Mouse (Mus musculus) small intestine, adult 2 months (tissue): ENCODE data around the gene Cnfn. TPM values are rescaled to one million over a fixed set of nuclear protein-coding genes. Genes with fewer than 3 reads are reported as not detected.
A peak's percentile ranks its signal among the peaks of the same experiment; 100 is the strongest.

ENCODE experiments used
- H3K27ac ChIP-seq: fragments of 200-500 bp; 2 replicates; pipeline ENCODE4 v1.5.1; 2012; ENCODE audit warnings: low read depth, low read length, control low read depth, inconsistent platforms; ENCODE audit not compliant: insufficient read depth
- H3K27me3 ChIP-seq: fragments of 200-500 bp; 2 replicates; pipeline ENCODE4 v1.6.1; 2012; ENCODE audit warnings: mild to moderate bottlenecking, moderate library complexity, low read length, inconsistent platforms; ENCODE audit not compliant: control insufficient read depth, insufficient read depth
- H3K36me3 ChIP-seq: fragments of 200-500 bp; 2 replicates; pipeline ENCODE4 v1.6.1; 2012; ENCODE audit warnings: mild to moderate bottlenecking, low read length, control low read depth, inconsistent platforms; ENCODE audit not compliant: control insufficient read depth, insufficient read depth
- H3K4me1 ChIP-seq: fragments of 200-500 bp; 2 replicates; pipeline ENCODE4 v1.6.1; 2012; ENCODE audit warnings: low read length, inconsistent platforms, mixed read lengths; ENCODE audit not compliant: control insufficient read depth, insufficient read depth, insufficient read length
- H3K4me3 ChIP-seq: fragments of 200-500 bp; 2 replicates; pipeline ENCODE4 v1.5.1; 2012; ENCODE audit warnings: low read depth, mild to moderate bottlenecking, control low read depth, inconsistent platforms, low read length, moderate library complexity
- CTCF ChIP-seq: fragments of 200-500 bp; IDR thresholded peaks from 2 replicates; pipeline ENCODE4 v1.5.1; 2012; ENCODE audit warnings: low read depth, mild to moderate bottlenecking, control low read depth, inconsistent platforms, low read length, moderate library complexity, mixed read lengths; ENCODE audit not compliant: insufficient replicate concordance, insufficient read length; ENCODE audit errors: extremely low read depth
- POLR2A ChIP-seq: fragments of 200-500 bp; IDR thresholded peaks from 2 replicates; pipeline ENCODE4 v1.6.1; 2012; ENCODE audit warnings: low read depth, mild to moderate bottlenecking, control low read depth, inconsistent platforms, low read length, moderate library complexity
- WGBS: fragments of 180-500 bp; shearing (Covaris S2); methylation state at CpG from one replicate; pipeline ENCODE4 v1.1.7; 2018; 5-methylcytosine and 5-hydroxymethylcytosine counted together
- polyA plus RNA-seq: library from polyadenylated mRNA; depleted of rRNA; stranded (reverse); fragments of >200 nt; gene quantifications from 2 replicates; pipeline ENCODE4 v1.2.3, GENCODE M21; 2012

Cnfn gene
- polyA plus RNA-seq, 1 experiment, result 0.84 TPM

GRCm38 (mm10) chr7:25387811-25388440 is 18.4 kb upstream of the Cnfn start:
- Histone ChIP-seq H3K4me3 (peak overlapping the region; percentile 47), H3K4me1 (peaks cover 54% of the 10 kb centered on the region), H3K27ac (peak overlapping the region; percentile 97), H3K36me3 (peaks cover 43% of the 10 kb centered on the region), H3K27me3 (no peaks in the 10 kb centered on the region)
- 86% methylated on average over 18 of the region's 18 CpGs for WGBS
- no peak for TF ChIP-seq POLR2A
- TF ChIP-seq CTCF, result no peak

DNA sequence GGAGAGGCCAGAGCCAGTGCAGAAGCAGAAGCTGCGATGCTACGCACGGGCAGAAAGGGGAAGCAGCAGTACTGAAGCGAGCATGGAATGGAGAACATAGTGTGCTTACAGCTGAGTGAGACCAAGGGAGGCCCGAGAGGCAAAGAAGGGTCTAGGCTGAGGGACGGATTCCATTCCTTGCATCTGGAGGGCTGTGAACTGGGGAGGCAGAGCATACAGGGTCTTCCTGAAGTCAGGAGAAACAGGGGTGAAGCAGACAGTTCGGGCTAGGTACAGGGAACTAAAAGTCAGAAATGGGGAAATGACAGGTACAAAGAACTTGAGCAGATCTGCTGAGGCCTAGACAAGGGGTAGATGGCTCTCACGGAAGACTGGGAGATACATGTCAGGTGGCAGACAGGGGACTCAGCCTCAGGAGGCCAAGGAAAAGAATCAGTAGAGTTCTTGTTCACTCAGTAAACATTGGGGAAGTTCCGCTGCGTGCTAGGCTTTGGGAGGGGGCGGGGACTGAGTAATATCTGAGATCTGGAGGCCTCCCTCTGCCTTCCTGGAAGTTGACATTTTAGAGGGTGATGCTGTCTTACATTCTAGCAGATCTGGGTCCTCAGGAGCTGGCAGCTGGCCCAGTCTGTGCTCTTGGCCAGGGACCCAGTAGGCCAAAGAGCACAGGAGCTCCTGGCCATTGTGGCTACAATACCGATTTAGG is 16.5 kb upstream of the Cnfn start:
- no peak for TF ChIP-seq POLR2A
- 42% methylated on average over 12 of the region's 12 CpGs for WGBS

GRCm38 (mm10) chr7:25385259-25385658 is 15.7 kb upstream of the Cnfn start:
- WGBS, result 91% methylated on average over 12 of the region's 12 CpGs
- Histone ChIP-seq H3K27me3 (no peaks in the 10 kb centered on the region), H3K4me1 (peaks cover 41% of the 10 kb centered on the region), H3K4me3 (no peak overlapping the region), H3K27ac (peak overlapping the region; percentile 76), H3K36me3 (peaks cover 65% of the 10 kb centered on the region)
- TF ChIP-seq CTCF (no peak), POLR2A (no peak)

More for the DNA sequence above, 16.5 kb upstream of the Cnfn start:
- H3K36me3 ChIP-seq, result peaks cover 58% of the 10 kb centered on the region
- peak overlapping the region; percentile 41 for H3K4me3 ChIP-seq
- peak overlapping the region; percentile 76 for H3K27ac ChIP-seq
- H3K4me1 ChIP-seq, result peaks cover 43% of the 10 kb centered on the region
- no peaks in the 10 kb centered on the region for H3K27me3 ChIP-seq

GRCm38 (mm10) chr7:25384818-25385217 is 15.3 kb upstream of the Cnfn start:
- Histone ChIP-seq H3K27ac (no peak overlapping the region), H3K4me1 (peaks cover 40% of the 10 kb centered on the region), H3K36me3 (peaks cover 67% of the 10 kb centered on the region), H3K27me3 (no peaks in the 10 kb centered on the region), H3K4me3 (no peak overlapping the region)
- WGBS, result 83% methylated on average over 9 of the region's 9 CpGs
- TF ChIP-seq POLR2A (no peak), CTCF (no peak)

GRCm38 (mm10) chr7:25384318-25384717 is 14.8 kb upstream of the Cnfn start:
- Histone ChIP-seq H3K27me3 (no peaks in the 10 kb centered on the region), H3K36me3 (peaks cover 71% of the 10 kb centered on the region), H3K4me1 (peaks cover 38% of the 10 kb centered on the region), H3K27ac (no peak overlapping the region), H3K4me3 (no peak overlapping the region)
- TF ChIP-seq POLR2A (0 out of 2 replicates have a peak, but pooled peaks have one; percentile 3), CTCF (no peak)
- whole genome bisulfite sequencing, result 96% methylated on average over 13 of the region's 13 CpGs

- TF ChIP-seq CTCF (no peak), POLR2A (0 out of 2 replicates have a peak, but pooled peaks have one; percentile 7)
- Histone ChIP-seq H3K4me1 (peaks cover 38% of the 10 kb centered on the region), H3K36me3 (peaks cover 74% of the 10 kb centered on the region), H3K4me3 (no peak overlapping the region), H3K27me3 (no peaks in the 10 kb centered on the region), H3K27ac (no peak overlapping the region)
- WGBS, result 84% methylated on average over 4 of the region's 4 CpGs
These were observed 14.4 kb upstream of the Cnfn start for GRCm38 (mm10) chr7:25383891-25384290.

DNA sequence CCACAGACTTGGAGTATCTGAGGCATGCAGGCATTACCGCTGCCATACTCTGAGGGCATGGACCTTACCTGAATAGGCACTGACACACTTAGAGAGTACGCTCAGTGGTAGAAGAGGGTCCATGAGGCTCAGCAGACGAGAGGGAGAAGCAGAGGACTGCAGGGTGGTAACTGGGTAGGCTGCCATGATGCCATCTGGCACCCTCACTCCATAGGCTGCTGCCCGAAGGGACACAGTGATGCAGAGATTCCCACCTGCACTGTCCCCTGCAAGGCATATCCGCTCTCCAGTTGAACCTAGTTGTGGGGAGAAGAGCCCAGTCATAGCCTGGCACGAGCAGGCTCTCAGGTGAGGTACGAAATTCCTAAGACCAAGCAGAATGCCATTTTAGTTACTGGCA is 13.9 kb upstream of the Cnfn start:
- no peak for TF ChIP-seq POLR2A
- no peak for TF ChIP-seq CTCF

More for the DNA sequence above, 13.9 kb upstream of the Cnfn start:
- H3K36me3 ChIP-seq, result peaks cover 72% of the 10 kb centered on the region
- no peak overlapping the region for H3K27ac ChIP-seq
- H3K27me3 ChIP-seq, result no peaks in the 10 kb centered on the region
- H3K4me3 ChIP-seq, result no peak overlapping the region
- 96% methylated on average over 7 of the region's 7 CpGs for WGBS
- peaks cover 35% of the 10 kb centered on the region for H3K4me1 ChIP-seq
